Mouse (Mus musculus) ES-E14 (cell line): ENCODE measurements around the gene Mphosph6. TPM values are rescaled to one million over a fixed set of nuclear protein-coding genes. Genes with fewer than 3 reads are reported as not detected.
A peak's percentile ranks its signal among the peaks of the same experiment; 100 is the strongest.

Source experiments
- DNase-seq: peaks from one replicate; pipeline ENCODE4 v3.0.0-alpha.2; 2013; ENCODE audit warnings: low read depth, low spot score
- H3K27ac ChIP-seq: 2 replicates; pipeline ENCODE4 v1.5.1; 2012; ENCODE audit warnings: low read depth, mild to moderate bottlenecking, low read length, moderate library complexity, mixed read lengths; ENCODE audit not compliant: poor library complexity, insufficient read depth, severe bottlenecking
- H3K36me3 ChIP-seq: 2 replicates; pipeline ENCODE4 v1.6.1; 2012; ENCODE audit warnings: mild to moderate bottlenecking, low read length, moderate library complexity, mixed read lengths; ENCODE audit not compliant: control insufficient read depth, poor library complexity, insufficient read depth, severe bottlenecking
- H3K4me1 ChIP-seq, 2 experiments: fragments of 150-350 bp in 1 of 2; sonication (generic) in 1 of 2; 2 replicates each; pipeline ENCODE4 v1.6.1; 2012; ENCODE audit warnings: low read length in 2 of 2, mild to moderate bottlenecking in 1 of 2, mixed read lengths in 1 of 2; ENCODE audit not compliant: control insufficient read depth in 2 of 2, insufficient read depth in 2 of 2, poor library complexity in 1 of 2
- H3K4me3 ChIP-seq, 2 experiments: fragments of 150-350 bp in 1 of 2; sonication (generic) in 1 of 2; 2 replicates each; pipeline ENCODE4 v1.5.1; 2012; ENCODE audit warnings: low read length in 2 of 2, low read depth in 1 of 2, mild to moderate bottlenecking in 1 of 2, mixed read lengths in 1 of 2; ENCODE audit not compliant: insufficient read depth in 1 of 2, poor library complexity in 1 of 2, severe bottlenecking in 1 of 2
- H3K9ac ChIP-seq: 2 replicates; pipeline ENCODE4 v1.6.1; 2012; ENCODE audit warnings: low read depth, mild to moderate bottlenecking, low read length, mixed read lengths; ENCODE audit not compliant: poor library complexity, insufficient read depth, severe bottlenecking
- H3K9me3 ChIP-seq: fragments of 150-350 bp; sonication (generic); 2 replicates; pipeline ENCODE4 v1.6.1; 2012; ENCODE audit warnings: low read depth, mild to moderate bottlenecking, low read length; ENCODE audit not compliant: control insufficient read depth, insufficient read depth
- CHD2 ChIP-seq: IDR thresholded peaks from 2 replicates; pipeline ENCODE4 v1.6.1; 2014; ENCODE audit warnings: mild to moderate bottlenecking, low read depth, low read length, inconsistent platforms
- HCFC1 ChIP-seq: IDR thresholded peaks from 2 replicates; pipeline ENCODE4 v1.6.1; 2012; ENCODE audit warnings: low read length, inconsistent platforms, borderline replicate concordance; ENCODE audit not compliant: insufficient read depth
- MAFK ChIP-seq: IDR thresholded peaks from 2 replicates; pipeline ENCODE4 v1.6.1; 2014; ENCODE audit warnings: mild to moderate bottlenecking, low read depth, low read length, inconsistent platforms; ENCODE audit not compliant: insufficient read depth
- ZC3H11A ChIP-seq: IDR thresholded peaks from 2 replicates; pipeline ENCODE4 v1.6.1; 2012; ENCODE audit warnings: low read depth, mild to moderate bottlenecking, inconsistent platforms, low read length, borderline replicate concordance
- ZNF384 ChIP-seq: IDR thresholded peaks from 2 replicates; pipeline ENCODE4 v1.6.1; 2012; ENCODE audit warnings: low read depth, low read length, inconsistent platforms
- in situ Hi-C, 2 experiments: fragments of 600-800 bp; cut with MboI; formaldehyde crosslinking; loops; one replicate each; pipeline ENCODE4 v1.15.1; 2025; ENCODE audit warnings: low sequenced_read_pairs in 2 of 2, inconsistent platforms in 1 of 2; ENCODE audit not compliant: unreplicated experiment in 2 of 2
- total RNA-seq: library from RNA; depleted of rRNA; stranded (reverse); fragments of 300-350 nt; gene quantifications from 2 replicates; pipeline ENCODE4 v1.2.3, GENCODE M21; 2012

Mphosph6 gene
- total RNA-seq, 1 experiment, result 51.9 TPM

DNA sequence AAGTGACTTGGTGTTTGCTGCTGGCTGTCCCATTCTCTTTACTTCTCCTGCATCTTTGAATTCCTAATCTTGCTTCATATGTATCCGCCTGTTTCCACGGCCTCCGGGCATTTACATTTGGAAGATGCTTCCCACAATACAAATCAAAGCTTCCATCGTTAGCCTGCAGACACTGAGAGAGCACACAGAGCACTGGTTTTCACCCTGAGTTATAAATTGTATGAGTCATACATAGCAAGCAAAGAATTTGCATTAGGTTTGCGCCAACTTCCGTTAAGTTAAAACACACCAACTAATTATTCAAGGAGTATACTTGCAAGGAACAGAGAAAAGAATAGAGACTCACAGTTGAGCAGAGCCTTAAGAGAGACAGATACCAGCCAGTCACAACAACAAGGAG is 22.4 kb downstream of the Mphosph6 start:
- in situ Hi-C loops, result no loop called here
- Histone ChIP-seq H3K9ac (no peak overlapping the region), H3K4me3 (no peak overlapping the region), H3K4me1 (peaks cover 2 to 4% of the 10 kb centered on the region in 2 experiments; a peak in 2 of 4 replicates), H3K9me3 (no peaks in the 10 kb centered on the region), H3K36me3 (no peaks in the 10 kb centered on the region), H3K27ac (no peak overlapping the region)
- TF ChIP-seq ZNF384, result no peak
- TF ChIP-seq MAFK, result no peak
- no peak for TF ChIP-seq CHD2
- TF ChIP-seq HCFC1, result no peak
- no peak for TF ChIP-seq ZC3H11A
- no peak for DNase-seq

DNA sequence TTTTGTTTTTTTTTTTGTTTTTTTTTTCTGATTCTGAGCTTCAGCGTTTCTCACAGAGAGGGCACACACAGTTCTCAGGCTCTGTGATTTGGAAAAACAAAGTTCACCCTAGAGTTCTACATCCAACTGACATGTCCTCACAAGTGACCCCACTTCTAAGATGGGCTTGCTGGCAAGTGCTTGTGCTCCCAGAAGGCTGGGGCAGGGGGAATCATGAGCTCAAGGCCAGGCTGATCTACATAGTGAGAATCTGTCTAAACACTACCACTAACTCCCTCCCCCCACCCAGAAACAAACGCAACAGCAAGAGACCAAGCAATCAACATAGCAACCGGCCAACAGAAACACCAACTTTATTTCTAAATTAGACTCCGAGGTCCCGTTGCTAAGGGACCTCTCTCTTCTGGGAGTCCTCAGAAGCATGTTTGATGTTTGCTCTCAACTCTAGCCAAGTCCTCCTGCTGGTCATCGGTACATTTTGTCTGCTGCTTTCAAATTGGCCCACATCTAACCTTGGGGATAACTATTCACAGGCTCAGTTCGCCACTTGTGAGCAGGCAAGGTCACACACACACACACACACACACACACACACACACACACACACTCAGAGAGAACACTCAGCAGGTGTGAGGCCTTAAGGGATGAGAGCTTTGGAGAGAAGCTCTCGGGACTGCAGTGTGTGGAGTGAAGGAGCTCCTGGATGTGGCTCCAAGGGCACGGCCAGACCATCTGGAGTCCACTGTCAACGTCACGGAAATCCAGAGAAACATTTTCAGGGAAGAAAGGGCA is 23.0 kb downstream of the Mphosph6 start:
- no peak overlapping the region for H3K27ac ChIP-seq
- no peak for DNase-seq
- H3K36me3 ChIP-seq, result no peaks in the 10 kb centered on the region
- TF ChIP-seq ZC3H11A (no peak), MAFK (no peak), CHD2 (no peak), ZNF384 (no peak), HCFC1 (no peak)
- in situ Hi-C loops, result no loop called here
- no peaks in the 10 kb centered on the region for H3K9me3 ChIP-seq
- peaks cover 2 to 4% of the 10 kb centered on the region in 2 experiments; a peak in 2 of 4 replicates for H3K4me1 ChIP-seq
- no peak overlapping the region for H3K4me3 ChIP-seq
- no peak overlapping the region for H3K9ac ChIP-seq

DNA sequence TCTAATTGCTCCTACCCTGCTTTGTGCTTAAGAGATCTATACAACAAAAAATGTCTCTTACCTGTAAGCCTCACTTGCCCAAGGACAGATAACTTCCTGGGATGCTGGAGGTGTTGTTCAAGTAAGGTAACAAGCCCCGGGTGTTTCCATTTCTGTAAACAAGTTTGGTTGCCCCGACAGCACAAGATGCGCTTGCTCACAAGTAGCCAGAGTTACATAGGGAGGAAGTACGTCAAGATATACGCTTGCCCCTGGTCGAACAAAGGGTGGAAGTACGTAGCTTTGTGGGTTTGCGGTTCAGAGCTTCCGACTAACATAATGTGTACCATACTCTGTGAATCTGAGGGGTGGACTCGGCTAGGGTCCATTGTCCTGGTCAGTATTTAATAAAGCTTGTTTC is 25.7 kb downstream of the Mphosph6 start:
- in situ Hi-C loops, result no loop called here
- no peak for TF ChIP-seq HCFC1
- TF ChIP-seq CHD2, result no peak
- TF ChIP-seq MAFK, result no peak
- TF ChIP-seq ZNF384, result no peak
- no peak for DNase-seq
- Histone ChIP-seq H3K9ac (peak overlapping the region; percentile 59; the same call in 1 of the 2 replicates), H3K9me3 (no peaks in the 10 kb centered on the region), H3K4me1 (peaks cover 2 to 4% of the 10 kb centered on the region in 2 experiments; a peak in 2 of 4 replicates), H3K36me3 (no peaks in the 10 kb centered on the region), H3K4me3 (peak overlapping the region; percentile 35 to 66; a peak in 3 of 4 replicates), H3K27ac (no peak overlapping the region)

DNA sequence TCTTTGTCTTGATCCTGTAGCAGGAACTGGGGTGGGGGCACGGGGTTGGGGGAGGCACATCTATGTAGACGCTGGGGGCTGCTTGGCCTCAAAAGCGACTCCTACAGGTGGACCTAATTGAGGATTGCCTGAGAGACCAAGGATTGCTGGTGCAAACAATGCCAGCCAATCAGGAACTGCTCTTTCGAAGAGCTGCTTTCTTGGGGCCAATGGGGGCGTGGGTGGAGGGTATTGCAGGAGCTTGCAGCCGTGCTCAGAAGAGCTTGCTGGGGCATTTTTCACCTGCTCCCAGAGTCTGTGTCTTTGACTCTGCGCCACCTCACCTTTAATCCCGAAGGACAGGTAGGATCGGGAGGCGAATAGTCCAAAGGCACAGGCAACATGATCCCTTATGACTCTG is 26.1 kb downstream of the Mphosph6 start:
- in situ Hi-C loops, result no loop called here
- H3K9me3 ChIP-seq, result no peaks in the 10 kb centered on the region
- peak overlapping the region; percentile 35 to 66; a peak in 3 of 4 replicates for H3K4me3 ChIP-seq
- no peak for TF ChIP-seq ZC3H11A
- TF ChIP-seq CHD2, result no peak
- TF ChIP-seq MAFK, result no peak
- no peak for TF ChIP-seq HCFC1
- no peak for TF ChIP-seq ZNF384
- peak overlapping the region; percentile 59; the same call in 1 of the 2 replicates for H3K9ac ChIP-seq
- H3K36me3 ChIP-seq, result no peaks in the 10 kb centered on the region
- H3K27ac ChIP-seq, result no peak overlapping the region
- peaks cover 2 to 4% of the 10 kb centered on the region in 2 experiments; a peak in 2 of 4 replicates for H3K4me1 ChIP-seq
- peak; percentile 42 for DNase-seq
